Mouse (Mus musculus) liver, embryonic 14.5 days (tissue): Measurements from ENCODE around the gene Ttll6. TPM values are rescaled to one million over a fixed set of nuclear protein-coding genes. Genes with fewer than 3 reads are reported as not detected.

Experiments
- ATAC-seq: fragments of 200-750 bp; cut with Nextera tagmentation; 2 replicates; pipeline ENCODE4 v1.8.0; 2017; ENCODE audit warnings: moderate number of reproducible peaks, mild to moderate bottlenecking, moderate library complexity; ENCODE audit not compliant: insufficient read depth
- DNase-seq, 3 experiments: peaks; one replicate each; pipeline ENCODE4 v3.0.0-alpha.2; 2012 to 2013; ENCODE audit warnings: low read depth in 3 of 3, low spot score in 3 of 3
- H3K27ac ChIP-seq: fragments of 300-500 bp; sonication (generic); 2 replicates; pipeline ENCODE4 v1.5.1; 2014; ENCODE audit warnings: moderate library complexity, mild to moderate bottlenecking, control low read depth, inconsistent platforms
- H3K27me3 ChIP-seq: fragments of 300-500 bp; sonication (generic); 2 replicates; pipeline ENCODE4 v1.6.1; 2014; ENCODE audit warnings: mild to moderate bottlenecking, low read length, moderate library complexity; ENCODE audit not compliant: control insufficient read depth, insufficient read depth
- H3K36me3 ChIP-seq: fragments of 300-500 bp; sonication (generic); replicated peaks from 2 replicates; pipeline ENCODE4 v1.6.1; 2014; ENCODE audit warnings: low read depth; ENCODE audit not compliant: control insufficient read depth, insufficient read depth
- H3K4me1 ChIP-seq, 2 experiments: fragments of 200-500 bp in 1 of 2; fragments of 300-500 bp in 1 of 2; sonication (generic) in 1 of 2; replicated peaks; 2 replicates each; pipeline ENCODE4 v1.6.1; 2012 to 2014; ENCODE audit warnings: antibody characterized with exemption in 1 of 2, inconsistent platforms in 1 of 2, low read length in 1 of 2; ENCODE audit not compliant: control insufficient read depth in 2 of 2, insufficient read depth in 2 of 2
- H3K4me2 ChIP-seq: fragments of 300-500 bp; sonication (generic); 2 replicates; pipeline ENCODE4 v1.6.1; 2014; ENCODE audit warnings: low read depth, mild to moderate bottlenecking, control low read depth, moderate library complexity
- H3K4me3 ChIP-seq, 2 experiments: fragments of 200-500 bp in 1 of 2; fragments of 300-500 bp in 1 of 2; sonication (generic) in 1 of 2; 2 replicates each; pipeline ENCODE4 v1.5.1; 2012 to 2014; ENCODE audit warnings: low read depth in 2 of 2, low read length in 2 of 2, mild to moderate bottlenecking in 2 of 2, control low read depth in 1 of 2, inconsistent platforms in 1 of 2, moderate library complexity in 1 of 2; ENCODE audit not compliant: insufficient read depth in 1 of 2
- H3K9ac ChIP-seq: fragments of 300-500 bp; sonication (generic); replicated peaks from 2 replicates; pipeline ENCODE4 v1.6.1; 2014; ENCODE audit warnings: mild to moderate bottlenecking, control low read depth, moderate library complexity
- H3K9me3 ChIP-seq: fragments of 300-500 bp; sonication (generic); 2 replicates; pipeline ENCODE4 v1.6.1; 2016; ENCODE audit warnings: low read length, mixed read lengths; ENCODE audit not compliant: control insufficient read depth
- CTCF ChIP-seq: IDR thresholded peaks from 2 replicates; pipeline ENCODE4 v1.5.1; 2016; ENCODE audit warnings: antibody characterized with exemption, low read depth, control low read depth
- EP300 ChIP-seq: IDR thresholded peaks from 2 replicates; pipeline ENCODE4 v1.6.1; 2016; ENCODE audit warnings: antibody characterized with exemption, low read depth
- WGBS: fragments of 180-500 bp; shearing (Covaris S2); extraction: QIAGEN DNeasy Blood & Tissue Kit; methylation state at CpG from one replicate; pipeline ENCODE4 v1.1.7; 2014; ENCODE audit not compliant: insufficient replicate concordance; 5-methylcytosine and 5-hydroxymethylcytosine counted together
- polyA plus RNA-seq, 2 experiments: library from polyadenylated mRNA; depleted of rRNA in 1 of 2; stranded (reverse) in 1 of 2; unstranded in 1 of 2; fragments of >200 nt; fragmentation: Nextera tagmentation in 1 of 2; extraction: Ambion mirVana in 1 of 2; gene quantifications; 2 replicates each; pipeline versions ENCODE4 v1.2.1 to v1.2.3; 2012 to 2014

Gene Ttll6
- polyA plus RNA-seq, 2 experiments = not detected

DNA sequence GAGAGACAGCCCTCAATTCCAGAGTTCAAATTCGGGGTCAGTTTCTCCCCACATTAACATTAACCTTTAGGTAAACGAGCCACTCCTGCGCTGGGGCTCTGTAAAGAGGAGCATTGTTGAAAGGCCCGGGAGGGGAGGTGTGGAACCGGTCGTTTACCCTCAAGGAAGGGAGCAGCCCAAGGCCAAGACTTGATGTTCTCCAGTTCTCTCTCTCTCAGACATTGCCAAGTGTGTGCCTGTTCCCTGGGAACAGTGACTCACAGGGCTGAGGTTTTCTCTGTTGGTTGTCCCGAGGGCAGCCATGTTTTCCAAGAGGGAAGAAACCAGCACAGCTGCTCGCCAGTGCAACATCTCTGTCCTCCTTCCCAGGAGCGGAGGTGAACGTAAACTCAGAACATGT lies 3.0 kb upstream of the Ttll6 start:
- ATAC-seq (no peak), DNase-seq (no peak)
- H3K9ac ChIP-seq = no peak overlapping the region
- no peak overlapping the region for H3K27ac ChIP-seq
- TF ChIP-seq CTCF (no peak), EP300 (no peak)
- peaks cover 0 to 4% of the 10 kb centered on the region in 2 experiments; a peak in 2 of 4 replicates for H3K4me1 ChIP-seq
- peaks cover 7% of the 10 kb centered on the region; the same call in 1 of the 2 replicates for H3K27me3 ChIP-seq
- WGBS = 48% methylated on average over 10 of the region's 10 CpGs
- no peak overlapping the region for H3K4me3 ChIP-seq
- no peaks in the 10 kb centered on the region for H3K36me3 ChIP-seq
- no peak overlapping the region for H3K4me2 ChIP-seq
- no peaks in the 10 kb centered on the region for H3K9me3 ChIP-seq

DNA sequence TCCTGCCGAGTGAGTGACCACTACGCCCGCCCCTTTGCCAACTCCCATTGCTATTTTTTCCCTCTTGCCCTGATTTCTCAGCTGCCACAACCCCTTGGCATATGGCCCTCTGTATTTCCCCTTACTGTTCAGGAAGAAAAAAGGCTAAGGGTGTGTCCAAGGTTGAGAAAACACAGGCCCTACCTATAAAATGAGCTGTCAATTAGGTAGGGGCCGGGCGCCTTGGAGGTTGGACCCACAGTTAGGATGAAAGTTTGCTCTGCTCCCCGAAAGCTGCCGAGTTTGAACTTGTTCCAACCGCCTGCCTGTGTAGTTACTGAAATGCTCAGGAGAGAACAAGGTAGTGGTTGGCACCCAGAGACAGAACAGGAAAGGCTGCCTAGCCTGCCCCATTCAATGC lies 2.3 kb downstream of the Ttll6 start:
- no peak overlapping the region for H3K27ac ChIP-seq
- H3K4me3 ChIP-seq = no peak overlapping the region
- no peaks in the 10 kb centered on the region; the same call in 1 of the 2 replicates for H3K27me3 ChIP-seq

DNA sequence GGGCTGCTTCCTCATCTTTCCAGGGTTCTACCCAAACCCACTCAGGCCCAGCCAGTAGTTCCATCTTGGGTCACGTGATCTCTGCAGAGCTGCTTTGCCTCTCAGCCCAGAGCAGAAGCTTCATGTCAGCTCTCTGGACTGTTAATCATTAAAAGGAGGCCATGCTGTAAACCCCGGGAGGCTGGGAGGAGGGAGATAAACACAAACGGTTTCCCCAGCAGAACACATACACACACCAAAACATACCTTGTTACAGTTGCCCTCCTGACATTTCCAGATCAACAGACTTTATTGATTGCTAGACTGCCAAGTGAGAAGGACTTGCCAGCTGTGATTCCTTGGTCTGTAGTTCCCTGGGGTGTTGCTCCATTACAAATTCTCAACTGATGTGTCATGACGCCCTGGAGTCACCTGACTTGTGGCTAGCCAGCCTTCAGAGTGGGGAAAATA lies 7.2 kb downstream of the Ttll6 start:
- TF ChIP-seq EP300 = no peak
- TF ChIP-seq CTCF = no peak
- Histone ChIP-seq H3K9ac (no peak overlapping the region), H3K9me3 (no peaks in the 10 kb centered on the region), H3K4me2 (no peak overlapping the region), H3K4me3 (no peak overlapping the region), H3K27me3 (peaks cover 5% of the 10 kb centered on the region; the same call in 1 of the 2 replicates), H3K36me3 (no peaks in the 10 kb centered on the region), H3K4me1 (no peaks in the 10 kb centered on the region), H3K27ac (no peak overlapping the region)
- ATAC-seq = 0 out of 2 replicates have a peak, but pooled peaks have one; percentile 37
- WGBS = 13% methylated on average over 4 of the region's 4 CpGs
- DNase-seq = peak; percentile 10 to 16 (median 12)

More for the DNA sequence above, 2.3 kb downstream of the Ttll6 start:
- H3K4me1 ChIP-seq = peaks cover 0 to 2% of the 10 kb centered on the region in 2 experiments; a peak in 2 of 4 replicates
- H3K36me3 ChIP-seq = no peaks in the 10 kb centered on the region
- H3K9ac ChIP-seq = no peak overlapping the region
- DNase-seq = no peak
- 70% methylated on average over 8 of the region's 8 CpGs for WGBS
- TF ChIP-seq CTCF (no peak), EP300 (no peak)
- ATAC-seq = no peak
- no peaks in the 10 kb centered on the region for H3K9me3 ChIP-seq
- H3K4me2 ChIP-seq = no peak overlapping the region

DNA sequence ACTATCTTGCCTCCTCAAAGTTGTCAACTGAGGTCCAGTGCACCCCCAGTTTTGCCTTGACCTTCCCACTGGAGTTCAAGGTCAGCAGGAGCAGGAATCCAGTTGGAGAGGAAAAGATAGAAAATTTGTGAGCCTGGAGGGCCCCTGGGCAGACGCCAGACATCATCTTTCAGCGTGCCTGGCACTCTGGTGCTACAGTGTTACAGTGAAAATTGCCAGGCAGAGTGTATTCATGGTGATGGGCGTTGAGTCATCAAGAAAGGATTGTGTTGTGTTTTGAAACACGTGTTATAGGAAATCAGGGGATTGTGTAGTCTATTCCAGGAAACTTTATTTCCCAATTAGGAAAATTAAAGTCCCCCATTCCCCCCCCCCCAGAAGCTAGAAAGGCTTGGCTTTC lies 10.2 kb downstream of the Ttll6 start:
- no peak overlapping the region for H3K4me2 ChIP-seq
- no peaks in the 10 kb centered on the region for H3K36me3 ChIP-seq
- H3K27me3 ChIP-seq = peaks cover 11% of the 10 kb centered on the region
- H3K4me1 ChIP-seq = no peaks in the 10 kb centered on the region
- no peaks in the 10 kb centered on the region for H3K9me3 ChIP-seq
- no peak for TF ChIP-seq CTCF
- no peak for TF ChIP-seq EP300
- H3K9ac ChIP-seq = no peak overlapping the region
- no peak overlapping the region for H3K4me3 ChIP-seq
- ATAC-seq (no peak), DNase-seq (no peak)
- no peak overlapping the region for H3K27ac ChIP-seq
- WGBS = 43% methylated on average over 4 of the region's 4 CpGs

DNA sequence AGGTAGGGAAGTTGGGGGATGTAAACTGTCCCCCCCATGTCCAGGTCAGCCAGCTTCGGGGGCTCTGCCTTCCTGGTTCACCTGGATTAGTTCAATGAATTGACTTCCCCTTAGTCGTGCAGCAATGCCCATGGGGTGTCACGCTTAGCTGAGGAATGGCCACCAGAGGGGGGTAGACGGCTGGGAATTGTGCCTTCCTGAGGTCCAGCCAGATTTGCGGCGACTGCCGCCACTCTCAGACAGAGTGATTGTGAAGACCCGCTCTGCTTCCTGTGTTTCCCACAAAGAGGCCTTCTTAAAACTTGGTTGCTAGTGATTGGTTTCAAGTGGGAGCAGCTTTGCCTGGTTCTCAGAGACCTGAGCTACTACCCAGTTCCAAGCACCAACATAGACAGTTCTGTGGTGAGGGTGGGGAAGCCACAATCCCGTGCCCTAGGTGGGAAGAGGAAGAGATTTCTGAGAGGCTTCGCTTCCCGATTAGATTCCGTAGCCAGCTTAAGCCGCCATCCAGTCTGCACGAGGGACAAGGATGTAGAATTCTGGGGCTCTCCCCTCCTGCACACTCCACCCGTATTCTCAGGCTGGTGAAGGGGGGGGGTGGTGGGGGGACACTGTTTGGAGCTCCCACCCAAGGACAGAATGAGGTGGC lies 12.2 kb downstream of the Ttll6 start:
- Histone ChIP-seq H3K9me3 (no peaks in the 10 kb centered on the region), H3K36me3 (no peaks in the 10 kb centered on the region), H3K9ac (no peak overlapping the region), H3K4me3 (no peak overlapping the region), H3K27ac (no peak overlapping the region), H3K4me1 (no peaks in the 10 kb centered on the region), H3K27me3 (peaks cover 11% of the 10 kb centered on the region), H3K4me2 (no peak overlapping the region)
- DNase-seq (peak in 2 of 3 experiments; percentile 12 to 20), ATAC-seq (no peak)
- no peak for TF ChIP-seq EP300
- peak; percentile 78 for TF ChIP-seq CTCF
- WGBS = 3% methylated on average over 15 of the region's 15 CpGs
